Mouse (Mus musculus) layer of hippocampus, adult 8-10 months (tissue): ENCODE data around the gene Gm49325. TPM values are rescaled to one million over a fixed set of nuclear protein-coding genes. Genes with fewer than 3 reads are reported as not detected.

Experiments
- DNase-seq, 2 experiments: peaks; one replicate each; pipeline ENCODE4 v3.0.0; 2022; ENCODE audit warnings: low spot score in 2 of 2
- total RNA-seq, 4 experiments: library from RNA; stranded (reverse); gene quantifications; 2 replicates each; pipeline ENCODE4 v1.2.4; 2022

Gm49325 gene
- total RNA-seq, 4 experiments from 2014 or later: 7.6 to 33.3 (median 12.1) TPM

DNA sequence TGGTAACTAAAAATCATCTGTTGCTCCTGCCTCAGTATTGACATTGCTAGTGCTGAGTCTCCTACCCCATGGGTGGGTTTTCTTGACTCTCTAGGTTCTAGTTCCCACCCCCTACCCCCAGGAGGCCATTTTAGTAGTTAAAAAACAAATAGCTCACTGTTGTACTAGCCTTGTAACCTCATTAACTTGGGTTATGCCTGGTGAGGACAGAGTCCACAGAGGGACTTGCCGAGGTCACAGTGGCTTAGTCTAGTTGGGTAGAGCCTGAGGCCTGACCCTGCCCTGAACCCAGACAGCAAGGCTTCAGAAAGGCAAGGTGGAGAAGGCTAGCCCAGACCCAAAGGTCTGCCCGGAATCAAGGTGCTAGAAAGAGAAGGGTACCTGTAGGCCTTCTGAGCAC, 18.0 kb upstream of the Gm49325 start:
- DNase-seq: no peak

- no peak for DNase-seq
Measured at GRCm38 (mm10) chr10:77589117-77589516, 16.9 kb upstream of the Gm49325 start.

- no peak for DNase-seq
Measured at GRCm38 (mm10) chr10:77589749-77590148, 16.2 kb upstream of the Gm49325 start.

DNA sequence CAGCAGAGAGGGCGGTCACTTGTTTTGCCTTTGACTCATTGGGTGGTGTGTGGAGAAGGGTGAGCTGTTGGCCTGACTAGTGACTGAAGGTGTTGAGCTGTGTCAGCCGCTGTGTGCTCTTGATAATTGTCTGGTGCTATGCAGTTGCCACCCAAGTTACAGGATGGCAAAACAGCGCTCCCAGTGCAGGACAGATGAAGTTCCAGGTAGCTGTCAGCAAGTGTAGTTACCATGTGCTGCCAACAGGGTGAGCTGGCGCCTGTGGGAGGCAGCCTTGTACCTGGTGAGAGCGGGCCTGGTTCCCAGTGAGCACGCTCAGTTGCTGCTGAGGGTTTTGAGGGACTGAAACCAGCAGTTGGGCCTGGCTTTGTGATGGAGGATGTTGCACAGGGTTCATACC, 15.2 kb upstream of the Gm49325 start:
- DNase-seq: no peak

GRCm38 (mm10) chr10:77591546-77591945, 14.5 kb upstream of the Gm49325 start:
- DNase-seq: no peak

DNA sequence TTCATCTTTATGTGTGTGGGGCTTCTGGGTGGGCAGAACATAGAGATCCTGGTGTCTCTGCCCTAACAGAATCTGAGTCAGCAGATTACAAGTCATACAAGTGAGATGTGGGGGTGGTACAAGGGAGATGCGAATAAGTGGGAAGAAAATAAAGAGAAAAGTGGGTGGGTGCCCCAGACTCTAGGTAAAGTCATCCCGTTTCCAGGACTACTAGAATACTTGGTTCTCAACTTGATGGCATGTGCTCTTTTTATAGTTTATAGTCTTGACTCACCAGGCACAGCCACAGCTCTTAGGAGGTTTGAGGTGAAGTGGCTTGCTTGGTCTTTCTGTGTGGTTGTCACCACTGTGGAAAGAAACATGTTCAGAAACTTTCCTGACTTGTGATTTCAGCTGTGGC, 9.9 kb upstream of the Gm49325 start:
- DNase-seq: no peak

DNA sequence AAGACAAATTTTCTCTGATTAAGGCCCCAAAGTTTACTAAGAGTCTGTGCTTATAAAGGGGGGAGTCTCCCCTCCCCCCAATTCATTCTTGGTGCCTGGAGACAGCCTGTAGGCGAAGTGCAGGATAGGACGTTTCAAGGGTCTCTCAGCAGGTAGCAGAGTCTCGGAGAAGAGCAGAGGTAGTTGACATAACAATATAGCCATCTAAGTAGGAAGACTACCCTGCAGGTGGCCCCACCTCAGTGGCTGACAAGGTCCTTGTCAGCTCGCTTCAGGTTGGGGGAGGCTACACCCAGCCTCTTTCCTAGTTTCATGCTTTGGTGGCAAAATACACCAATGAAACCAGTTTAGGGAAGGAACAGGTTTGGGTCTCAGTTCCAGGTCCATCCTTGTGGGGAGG, 3.0 kb upstream of the Gm49325 start:
- DNase-seq: no peak

DNA sequence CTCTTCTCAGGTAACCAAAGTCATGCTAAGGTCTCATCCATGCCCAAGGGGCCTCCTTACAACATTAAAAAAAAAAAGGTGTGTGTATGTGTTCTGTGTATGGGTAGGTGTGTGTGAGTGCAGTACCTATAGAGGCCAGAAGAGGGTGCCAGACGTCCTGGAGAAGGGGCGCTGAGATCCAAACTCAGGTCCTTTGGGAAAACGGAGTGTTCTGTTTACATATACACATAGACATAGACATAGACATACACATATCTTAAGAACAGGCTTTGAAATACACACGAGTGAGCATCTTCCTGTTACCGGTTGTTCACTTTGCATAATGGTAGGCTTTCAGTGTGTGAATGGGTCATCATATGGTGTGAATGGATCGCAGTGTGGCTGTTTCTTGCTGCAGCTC, 1.9 kb upstream of the Gm49325 start:
- DNase-seq: no peak

- no peak for DNase-seq
Measured at GRCm38 (mm10) chr10:77604958-77605357, 1.0 kb upstream of the Gm49325 start.

- no peak for DNase-seq
Measured at GRCm38 (mm10) chr10:77605368-77605767, 629 bp upstream of the Gm49325 start.

- DNase-seq: no peak
Measured at GRCm38 (mm10) chr10:77606855-77607254, 858 bp downstream of the Gm49325 start.

DNA sequence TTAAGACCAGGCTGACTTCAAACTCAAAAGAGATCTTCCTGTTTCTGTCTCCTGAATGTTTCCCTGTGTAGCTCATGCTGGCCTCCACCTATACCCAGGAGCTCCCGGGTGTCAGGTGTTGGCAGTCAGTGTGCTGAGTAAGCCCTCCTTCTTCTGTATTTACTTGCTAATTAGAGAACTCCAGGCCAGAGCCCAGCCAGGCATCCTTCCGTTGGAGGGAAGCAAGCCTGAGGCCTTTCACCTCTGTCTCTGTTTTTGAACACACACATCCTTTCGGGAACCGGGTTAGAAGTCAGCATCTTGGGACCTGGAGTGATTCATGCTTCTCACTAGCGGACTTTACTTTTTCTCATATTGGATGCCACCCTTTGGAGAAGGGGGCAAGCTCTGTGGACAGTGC, 1.4 kb downstream of the Gm49325 start:
- DNase-seq: no peak

- DNase-seq: no peak
Measured at GRCm38 (mm10) chr10:77608589-77608988, 2.6 kb downstream of the Gm49325 start.

DNA sequence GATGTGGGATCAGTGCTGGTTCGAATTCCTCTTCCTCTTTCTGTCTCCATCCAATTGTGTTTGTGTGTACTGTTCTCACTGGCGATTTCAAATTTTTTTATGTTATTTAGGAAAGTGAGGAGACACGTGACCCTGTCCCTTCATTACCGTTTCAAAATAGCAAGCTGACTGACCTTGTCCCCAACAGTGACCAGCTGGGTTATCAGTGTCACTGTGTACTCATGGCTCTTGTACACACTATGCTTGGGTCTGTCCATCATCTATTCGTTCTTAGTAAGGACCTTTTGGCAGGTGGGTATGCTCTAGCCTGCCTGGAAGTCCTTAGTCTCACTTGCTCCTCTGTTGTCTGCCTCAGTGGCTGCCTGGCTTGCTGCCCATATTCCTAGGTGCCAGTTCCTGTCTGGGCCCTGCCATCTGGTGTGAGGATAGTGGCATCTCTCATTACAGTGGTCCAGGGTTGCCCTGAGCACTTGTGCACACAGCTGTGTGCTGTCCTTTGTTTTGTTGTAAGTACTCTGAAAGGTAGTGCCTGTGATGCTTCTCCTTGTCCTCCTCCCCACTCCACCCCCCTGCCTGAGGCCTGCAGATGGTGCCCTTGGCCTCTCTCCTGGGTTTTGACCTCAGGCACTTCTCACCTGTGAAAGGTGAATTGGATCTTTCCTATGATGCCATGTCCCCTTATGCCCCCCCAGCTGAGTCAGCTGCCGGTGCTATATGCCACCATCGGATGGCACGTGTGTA, 4.4 kb downstream of the Gm49325 start:
- no peak for DNase-seq

DNA sequence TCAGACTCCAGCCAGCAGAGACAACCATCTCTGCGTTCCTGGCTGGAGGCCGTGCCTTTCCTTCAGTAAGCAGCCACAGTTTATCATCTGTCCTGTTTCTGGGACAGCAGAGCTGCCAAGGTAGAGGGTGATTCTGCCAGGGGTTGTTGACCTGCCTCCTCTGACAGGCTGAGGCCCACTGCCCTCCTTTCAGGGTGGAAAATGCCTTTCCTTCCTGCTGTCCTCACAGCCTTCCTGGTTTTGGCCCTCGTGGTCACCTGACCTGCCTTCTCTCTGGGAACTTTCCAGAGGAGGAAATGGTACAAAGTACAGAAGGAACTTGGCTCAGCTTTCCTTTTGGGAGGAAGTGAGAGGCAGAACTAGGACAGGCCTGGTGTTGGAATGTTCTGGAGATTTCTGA, 7.4 kb downstream of the Gm49325 start:
- DNase-seq: no peak

- no peak for DNase-seq
Measured at GRCm38 (mm10) chr10:77615647-77616046, 9.7 kb downstream of the Gm49325 start.

DNA sequence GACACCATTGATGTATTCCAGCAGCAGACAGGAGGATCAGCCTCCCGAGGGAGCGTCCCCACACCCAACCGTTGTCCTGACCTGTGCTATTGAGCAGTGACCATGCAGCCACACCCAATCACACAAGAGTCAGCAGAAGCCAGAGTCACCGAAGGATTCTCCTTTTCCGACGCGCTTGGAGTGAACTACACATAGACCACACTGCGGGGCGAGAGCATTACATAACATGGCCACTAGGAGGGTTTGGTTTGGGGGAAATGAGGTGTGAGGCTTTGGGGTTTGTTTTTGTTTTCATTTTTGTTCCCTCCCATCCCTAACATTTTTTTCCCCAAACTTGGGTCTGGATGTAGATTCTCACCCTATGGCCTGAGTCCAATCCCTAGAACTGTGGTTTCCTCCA, 10.2 kb downstream of the Gm49325 start:
- DNase-seq: no peak

DNA sequence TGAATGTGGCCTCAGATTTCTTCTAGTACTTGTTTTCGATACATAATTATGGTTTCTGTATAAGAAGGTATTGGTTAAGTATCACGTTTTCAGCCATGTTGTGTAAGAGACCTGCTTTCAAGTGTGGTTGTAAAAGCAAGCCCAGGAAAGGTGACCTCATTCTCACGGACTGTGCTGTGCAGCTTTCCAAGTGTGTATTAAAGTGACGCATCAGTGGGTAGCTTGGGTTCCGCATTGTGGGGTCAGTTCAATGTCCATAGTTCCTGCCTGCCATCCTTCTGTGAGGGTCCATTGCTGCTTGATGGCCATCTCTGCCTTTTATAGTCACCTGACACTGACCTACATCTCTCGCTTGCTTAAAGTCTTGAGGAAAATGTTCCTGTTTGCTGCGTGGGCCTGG, 10.9 kb downstream of the Gm49325 start:
- DNase-seq: no peak

- no peak for DNase-seq
Measured at GRCm38 (mm10) chr10:77621546-77621945, 15.5 kb downstream of the Gm49325 start.

DNA sequence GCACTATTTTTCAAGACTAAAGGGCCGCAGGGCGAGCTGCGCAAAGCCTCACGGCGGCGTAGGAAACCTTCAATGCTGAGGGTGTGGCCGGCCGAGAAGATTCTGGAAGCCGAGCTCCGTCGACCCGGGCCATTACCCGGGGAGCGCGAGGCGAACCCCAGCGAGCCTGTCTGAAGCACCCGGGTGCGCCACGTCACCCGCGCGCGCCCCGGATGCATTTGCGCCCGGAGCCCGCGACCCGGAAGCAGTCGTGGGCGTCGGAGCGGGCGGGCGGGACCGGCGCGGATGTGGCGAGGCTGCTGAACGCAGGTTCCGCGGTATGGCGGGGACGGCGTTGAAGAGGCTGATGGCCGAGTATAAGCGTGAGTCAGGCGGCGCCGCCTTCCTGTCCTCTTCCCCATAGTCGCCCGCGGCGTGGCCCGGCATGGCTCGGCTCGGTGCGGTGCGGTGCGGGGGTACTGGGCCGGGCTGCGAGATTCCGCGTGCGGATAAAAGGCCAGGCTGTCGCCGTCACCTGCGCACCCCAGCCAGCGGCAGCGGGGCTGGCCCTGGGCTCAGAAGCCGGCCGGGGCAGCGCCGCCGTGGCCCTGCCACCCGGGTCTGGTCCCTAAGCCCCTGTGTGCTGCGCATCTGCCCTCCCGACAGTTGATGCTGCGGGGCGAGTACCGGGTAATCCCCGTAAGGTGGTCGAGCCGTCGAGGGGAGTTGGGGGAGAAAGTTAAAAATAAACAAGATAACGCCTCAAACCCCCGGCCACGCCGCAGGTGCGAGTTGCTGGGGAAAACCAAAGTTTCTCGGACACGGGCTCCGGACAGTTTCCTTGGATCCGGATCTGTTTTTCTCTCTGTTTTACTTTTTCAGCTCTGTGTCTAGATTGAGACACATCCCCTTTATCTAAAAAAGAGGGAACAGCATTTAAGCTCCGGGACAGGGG, 16.3 kb downstream of the Gm49325 start, which contains the start of gene Ube2g2:
TSS of gene Ube2g2 (plus strand) at position 221 of the 934 bp plus-strand sequence.
- peak; percentile 74 to 88 for DNase-seq

GRCm38 (mm10) chr10:77623069-77623492, 17.1 kb downstream of the Gm49325 start:
- DNase-seq: peak in 1 of 2 experiments; percentile 66

- DNase-seq: no peak
Measured at GRCm38 (mm10) chr10:77623639-77624400, 17.8 kb downstream of the Gm49325 start.
